Mouse (Mus musculus) G1E (cell line): Measurements from ENCODE around the gene Cenpp.

Experiments used
- CTCF ChIP-seq: IDR thresholded peaks from 2 replicates; pipeline ENCODE4 v1.5.1; 2012; ENCODE audit warnings: low read depth, low read length, inconsistent platforms, mixed read lengths
- GATA2 ChIP-seq: IDR thresholded peaks from 2 replicates; pipeline ENCODE4 v1.6.1; 2012; ENCODE audit warnings: low read depth, low read length, inconsistent platforms, borderline replicate concordance
- TAL1 ChIP-seq: conservative IDR thresholded peaks from 2 replicates; pipeline ENCODE4 v1.6.1; 2012; ENCODE audit warnings: low read depth, low read length, inconsistent platforms, mixed read lengths

DNA sequence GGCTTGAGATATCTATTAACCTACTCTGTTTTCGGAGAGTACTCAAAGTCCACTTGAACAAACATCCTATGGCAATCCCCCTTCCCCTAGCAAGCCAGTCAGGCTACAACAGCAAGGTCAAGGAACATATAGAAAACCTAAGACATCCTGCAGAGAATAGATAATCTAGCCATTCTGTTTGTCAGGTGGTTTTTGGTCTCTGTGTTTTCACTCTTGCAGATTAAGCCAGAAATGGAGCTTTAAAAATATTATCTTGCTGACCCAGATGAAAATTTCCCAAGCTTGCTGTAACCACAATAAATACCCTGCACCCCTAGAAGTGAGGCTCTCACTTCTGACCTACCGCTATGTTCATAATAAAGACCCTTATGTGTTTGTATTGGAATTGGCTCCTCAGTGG is 81.2 kb downstream of the Cenpp start:
- no peak for TF ChIP-seq CTCF
- peak; percentile 94 for TF ChIP-seq TAL1
- TF ChIP-seq GATA2: no peak
